Mouse (Mus musculus) v-Abl transformed pro-B cells (cell line): ENCODE results near the gene Gorasp1.

Experiments
- in situ Hi-C, 2 experiments: fragments of 400-800 bp; cut with MboI; formaldehyde crosslinking; loops; one replicate each; pipeline ENCODE4 v1.15.1; 2025; ENCODE audit not compliant: unreplicated experiment in 2 of 2

Gorasp1 gene

DNA sequence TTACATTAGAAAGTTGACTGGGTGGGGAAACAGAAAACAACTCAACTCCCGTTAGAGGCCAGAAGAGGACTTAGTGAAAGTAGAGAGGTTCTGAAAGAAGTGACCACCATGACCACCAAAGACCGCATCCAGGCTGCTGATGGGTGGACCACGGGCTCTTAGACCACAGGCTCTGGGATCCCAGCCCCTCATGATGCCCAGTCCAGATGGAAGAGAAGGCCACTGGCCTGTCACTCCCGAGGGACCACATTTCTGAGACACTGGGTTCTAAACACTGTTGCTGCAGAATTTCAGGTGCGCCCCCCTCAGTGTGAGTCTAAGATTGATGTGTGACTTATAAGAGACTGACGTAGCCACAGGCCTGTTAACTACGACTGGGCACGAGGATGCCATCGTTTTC is 47.9 kb downstream of the Gorasp1 start:
- in situ Hi-C loops: loop anchor here (10.0 kb wide), 3 partner anchors 95 to 245 kb away; no protein-coding TSS in a partner anchor

DNA sequence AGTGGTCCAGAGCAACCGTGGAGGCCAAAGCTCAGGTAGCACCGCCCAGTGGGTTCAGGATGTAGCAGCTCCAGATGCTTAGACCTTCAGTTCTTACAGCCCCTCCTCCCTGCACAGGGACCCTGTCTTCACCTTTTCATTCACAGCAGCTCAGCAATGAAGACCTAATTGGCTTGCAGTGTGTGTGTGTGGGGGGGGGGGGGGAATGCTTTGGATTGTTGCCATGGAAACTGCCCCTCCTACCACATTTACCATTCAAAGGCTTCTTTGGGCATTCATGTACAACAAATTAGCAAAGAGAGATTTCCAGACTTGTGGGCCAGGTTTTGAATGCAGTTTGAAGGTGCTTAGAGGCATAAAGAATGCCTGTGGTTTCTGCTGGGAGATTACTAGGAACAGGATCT is 48.5 kb downstream of the Gorasp1 start:
- in situ Hi-C loops: loop anchor here (10.0 kb wide), 3 partner anchors 94 to 244 kb away; no protein-coding TSS in a partner anchor

DNA sequence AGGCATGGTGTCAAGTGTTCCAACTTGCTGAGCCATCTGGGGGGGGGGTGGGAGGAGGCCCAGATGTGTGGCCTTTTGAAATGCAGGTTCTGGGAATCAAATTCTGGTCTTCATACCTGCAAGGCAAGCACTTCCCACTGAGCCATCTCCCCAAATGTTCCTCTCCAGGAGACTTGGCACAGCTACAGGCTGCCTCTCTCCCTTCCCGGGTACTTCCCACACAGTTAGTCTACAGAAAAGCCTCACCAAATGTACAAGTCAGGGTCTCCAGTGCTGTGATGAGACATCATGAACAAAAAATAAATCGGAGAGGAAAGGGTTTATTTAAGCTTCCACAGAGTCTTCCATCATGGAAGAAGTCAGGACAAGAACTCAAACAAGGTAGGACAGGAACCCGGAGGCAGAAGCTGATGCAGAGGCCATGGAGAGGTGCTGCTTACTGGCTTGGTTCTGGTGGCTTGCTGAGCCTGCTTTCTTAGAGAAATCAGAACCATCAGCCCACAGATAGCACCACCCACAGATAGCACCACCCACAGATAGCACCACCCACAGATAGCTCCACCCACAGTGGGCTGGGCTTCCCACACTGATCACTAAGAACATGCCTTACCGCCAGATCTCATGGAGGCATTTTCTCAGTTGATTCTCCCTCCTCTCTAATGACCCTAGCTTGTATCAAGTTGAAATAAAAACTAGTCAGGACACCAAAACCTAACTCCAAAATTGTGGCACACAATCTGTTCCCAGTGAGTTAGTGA is 50.0 kb downstream of the Gorasp1 start:
- in situ Hi-C loops: loop anchor here (10.0 kb wide), 3 partner anchors 93 to 243 kb away; no protein-coding TSS in a partner anchor
